Mouse (Mus musculus): ENCODE results near the gene Scfd2.

Gene Scfd2

DNA sequence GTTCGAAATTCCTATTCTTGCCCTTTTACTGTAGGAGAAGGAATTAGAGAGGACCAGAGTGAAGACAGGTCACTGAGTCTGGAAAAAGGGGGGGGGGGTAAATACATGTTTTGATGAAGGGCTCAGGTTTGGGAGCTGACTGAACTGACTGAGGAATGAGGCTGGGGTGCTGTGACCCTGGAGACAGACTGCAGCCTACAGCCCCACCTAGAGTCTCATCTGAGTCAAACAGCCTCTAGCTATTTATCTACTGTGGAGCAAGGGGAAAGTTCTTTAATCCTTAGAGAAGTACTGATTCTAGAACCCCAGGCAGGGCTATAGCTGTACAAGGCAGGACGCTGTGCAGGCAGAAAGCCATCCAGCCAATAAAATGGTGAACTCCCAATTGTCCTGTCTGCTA, 239.5 kb downstream of the Scfd2 start:
- TF ChIP-seq GATA4 (IDR thresholded peaks at IDR 0.05; ENCODE audit: insufficient replicate concordance, low read length), result no peak

- no peak for TF ChIP-seq GATA4 (IDR thresholded peaks at IDR 0.05; ENCODE audit: insufficient replicate concordance, low read length)
Measured at GRCm38 (mm10) chr5:74291575-74291974, 240.0 kb downstream of the Scfd2 start.

- TF ChIP-seq GATA4 (IDR thresholded peaks at IDR 0.05; ENCODE audit: insufficient replicate concordance, low read length), result no peak
Measured at GRCm38 (mm10) chr5:74289957-74290356, 241.6 kb downstream of the Scfd2 start.

- TF ChIP-seq GATA4 (IDR thresholded peaks at IDR 0.05; ENCODE audit: insufficient replicate concordance, low read length), result no peak
Measured at GRCm38 (mm10) chr5:74288206-74288605, 243.4 kb downstream of the Scfd2 start.

- no peak for TF ChIP-seq GATA4 (IDR thresholded peaks at IDR 0.05; ENCODE audit: insufficient replicate concordance, low read length)
Measured at GRCm38 (mm10) chr5:74286301-74286700, 245.3 kb downstream of the Scfd2 start.

GRCm38 (mm10) chr5:74285764-74286163, 245.8 kb downstream of the Scfd2 start:
- no peak for TF ChIP-seq GATA4 (IDR thresholded peaks at IDR 0.05; ENCODE audit: insufficient replicate concordance, low read length)

GRCm38 (mm10) chr5:74285289-74285688, 246.3 kb downstream of the Scfd2 start:
- TF ChIP-seq GATA4 (IDR thresholded peaks at IDR 0.05; ENCODE audit: insufficient replicate concordance, low read length), result no peak

GRCm38 (mm10) chr5:74283545-74283944, 248.0 kb downstream of the Scfd2 start:
- TF ChIP-seq GATA4 (IDR thresholded peaks at IDR 0.05; ENCODE audit: insufficient replicate concordance, low read length), result no peak

GRCm38 (mm10) chr5:74281480-74281879, 250.1 kb downstream of the Scfd2 start:
- TF ChIP-seq GATA4 (IDR thresholded peaks at IDR 0.05; ENCODE audit: insufficient replicate concordance, low read length), result no peak

DNA sequence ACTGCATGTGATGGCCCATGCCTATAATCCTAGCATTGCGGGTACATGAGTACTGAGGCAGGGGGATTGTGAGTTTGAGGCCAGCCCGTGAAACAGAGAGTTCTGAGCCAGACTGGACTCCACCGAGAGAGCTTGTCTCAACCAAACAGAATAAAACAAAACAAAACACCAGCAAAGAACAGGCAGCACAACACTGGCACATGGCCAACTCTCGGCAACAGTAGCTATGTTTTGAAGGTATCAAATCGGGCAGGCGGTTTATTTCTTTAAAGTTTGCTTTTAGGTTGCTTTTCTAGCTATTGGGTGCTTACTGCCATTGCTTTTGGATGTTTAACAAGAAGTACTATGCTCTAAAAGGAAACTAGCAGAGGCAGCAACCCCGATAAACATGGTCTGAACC, 251.9 kb downstream of the Scfd2 start:
- TF ChIP-seq GATA4 (IDR thresholded peaks at IDR 0.05; ENCODE audit: insufficient replicate concordance, low read length), result no peak

- no peak for TF ChIP-seq GATA4 (IDR thresholded peaks at IDR 0.05; ENCODE audit: insufficient replicate concordance, low read length)
Measured at GRCm38 (mm10) chr5:74278428-74278827, 253.1 kb downstream of the Scfd2 start.

DNA sequence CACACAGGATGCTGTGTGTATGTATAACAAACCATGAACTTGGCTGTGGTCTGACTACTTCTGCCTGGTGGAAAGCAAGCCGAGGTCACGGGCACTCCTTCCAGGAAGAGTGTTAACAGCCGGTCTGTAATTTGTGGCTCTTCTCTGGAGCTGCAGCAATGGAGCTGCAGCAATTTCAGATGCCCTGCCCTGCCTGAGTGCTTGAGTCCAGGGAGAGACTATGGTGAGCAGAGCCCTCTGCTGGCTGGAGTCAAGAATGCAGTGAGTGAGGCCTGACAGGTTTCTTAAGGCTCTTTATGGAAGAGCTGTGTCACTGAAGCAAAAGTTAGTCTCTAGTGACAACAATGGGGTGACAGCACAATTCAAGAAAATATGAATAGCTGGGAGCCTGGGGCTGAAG, 253.8 kb downstream of the Scfd2 start:
- no peak for TF ChIP-seq GATA4 (IDR thresholded peaks at IDR 0.05; ENCODE audit: insufficient replicate concordance, low read length)

- no peak for TF ChIP-seq GATA4 (IDR thresholded peaks at IDR 0.05; ENCODE audit: insufficient replicate concordance, low read length)
Measured at GRCm38 (mm10) chr5:74277216-74277615, 254.3 kb downstream of the Scfd2 start.

DNA sequence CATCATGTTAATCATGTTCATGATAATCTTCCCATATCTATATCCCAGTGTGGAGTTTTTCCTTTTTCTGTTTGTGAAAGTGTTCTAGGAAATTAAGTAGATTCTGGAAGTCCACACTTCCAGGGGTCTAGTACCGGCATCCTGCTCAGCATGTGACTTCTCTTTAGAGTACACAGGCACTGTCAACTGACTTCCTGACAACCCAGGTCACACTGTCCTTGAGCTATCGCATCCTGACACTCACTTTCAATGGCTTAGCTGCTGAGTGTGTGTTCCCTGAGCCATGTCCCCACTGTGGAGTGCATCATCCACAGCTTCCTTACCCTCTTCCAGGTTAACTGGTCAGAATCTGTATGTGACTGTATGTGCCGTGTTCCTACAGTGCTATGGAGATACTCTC, 258.2 kb downstream of the Scfd2 start:
- TF ChIP-seq GATA4 (IDR thresholded peaks at IDR 0.05; ENCODE audit: insufficient replicate concordance, low read length), result peak; percentile 85

- TF ChIP-seq GATA4 (IDR thresholded peaks at IDR 0.05; ENCODE audit: insufficient replicate concordance, low read length), result no peak
Measured at GRCm38 (mm10) chr5:74267736-74268369, 263.7 kb downstream of the Scfd2 start.

DNA sequence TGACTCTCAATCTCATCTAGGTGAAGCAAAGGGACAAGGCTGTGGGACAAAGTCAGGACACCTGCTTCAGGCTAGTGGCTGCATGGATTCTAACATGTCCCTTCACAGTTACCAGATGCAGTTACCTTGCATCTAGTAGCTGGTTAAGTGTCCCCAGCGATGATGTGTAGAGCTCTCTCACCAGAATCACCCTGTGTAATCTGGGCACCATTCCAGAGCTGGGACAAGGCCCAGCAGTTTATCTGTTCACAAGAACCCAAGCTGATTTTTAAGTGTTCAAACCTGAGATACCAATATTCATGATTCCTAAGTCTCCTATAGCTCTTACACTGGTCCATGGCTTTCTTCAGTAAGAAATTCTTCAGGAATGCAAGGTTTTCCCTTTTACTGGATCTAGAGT, 264.4 kb downstream of the Scfd2 start:
- TF ChIP-seq GATA4 (IDR thresholded peaks at IDR 0.05; ENCODE audit: insufficient replicate concordance, low read length), result no peak

- TF ChIP-seq GATA4 (IDR thresholded peaks at IDR 0.05; ENCODE audit: insufficient replicate concordance, low read length), result no peak
Measured at GRCm38 (mm10) chr5:74266476-74266819, 265.1 kb downstream of the Scfd2 start.

Measured in liver, adult (tissue).